Mouse (Mus musculus) liver, embryonic 15.5 days (tissue): ENCODE measurements around the gene Gm42906. TPM values are rescaled to one million over a fixed set of nuclear protein-coding genes. Genes with fewer than 3 reads are reported as not detected.

Experiments
- ATAC-seq: fragments of 200-750 bp; cut with Nextera tagmentation; 2 replicates; pipeline ENCODE4 v1.8.0; 2017; ENCODE audit warnings: moderate number of reproducible peaks, mild to moderate bottlenecking, moderate library complexity; ENCODE audit not compliant: insufficient read depth
- H3K27ac ChIP-seq: fragments of 300-500 bp; sonication (generic); replicated peaks from 2 replicates; pipeline ENCODE4 v1.5.1; 2015; ENCODE audit warnings: mild to moderate bottlenecking, inconsistent platforms
- H3K27me3 ChIP-seq: fragments of 300-500 bp; sonication (generic); 2 replicates; pipeline ENCODE4 v1.6.1; 2015; ENCODE audit warnings: mild to moderate bottlenecking, inconsistent platforms
- H3K36me3 ChIP-seq: fragments of 300-500 bp; sonication (generic); replicated peaks from 2 replicates; pipeline ENCODE4 v1.6.1; 2015; ENCODE audit warnings: moderate library complexity, mild to moderate bottlenecking, inconsistent platforms
- H3K4me1 ChIP-seq: fragments of 300-500 bp; sonication (generic); replicated peaks from 2 replicates; pipeline ENCODE4 v1.6.1; 2015; ENCODE audit warnings: inconsistent platforms
- H3K4me2 ChIP-seq: fragments of 300-500 bp; sonication (generic); 2 replicates; pipeline ENCODE4 v1.6.1; 2015; ENCODE audit warnings: moderate library complexity, mild to moderate bottlenecking, inconsistent platforms
- H3K4me3 ChIP-seq: fragments of 300-500 bp; sonication (generic); replicated peaks from 2 replicates; pipeline ENCODE4 v1.5.1; 2015; ENCODE audit warnings: mild to moderate bottlenecking, inconsistent platforms
- H3K9ac ChIP-seq: fragments of 300-500 bp; sonication (generic); 2 replicates; pipeline ENCODE4 v1.6.1; 2015; ENCODE audit warnings: moderate library complexity, mild to moderate bottlenecking, inconsistent platforms
- H3K9me3 ChIP-seq: fragments of 300-500 bp; sonication (generic); replicated peaks from 2 replicates; pipeline ENCODE4 v1.6.1; 2016; ENCODE audit warnings: inconsistent platforms
- WGBS: fragments of 180-500 bp; shearing (Covaris S2); methylation state at CpG from one replicate; pipeline ENCODE4 v1.1.7; 2015; ENCODE audit warnings: mixed read lengths; ENCODE audit not compliant: insufficient replicate concordance; 5-methylcytosine and 5-hydroxymethylcytosine counted together
- polyA plus RNA-seq: library from polyadenylated mRNA; unstranded; fragments of >200 nt; fragmentation: Nextera tagmentation; extraction: Ambion mirVana; gene quantifications from 2 replicates; pipeline ENCODE4 v1.2.1, GENCODE M21; 2015

The Gm42906 gene
- polyA plus RNA-seq, 1 experiment from 2014 or later = not detected

GRCm38 (mm10) chr5:151410006-151410405 lies 18.0 kb downstream of the Gm42906 start:
- no peak overlapping the region for H3K4me2 ChIP-seq
- no peaks in the 10 kb centered on the region for H3K9me3 ChIP-seq
- H3K36me3 ChIP-seq = no peaks in the 10 kb centered on the region
- H3K4me3 ChIP-seq = no peak overlapping the region
- ATAC-seq = no peak
- no peak overlapping the region for H3K9ac ChIP-seq
- H3K27ac ChIP-seq = no peak overlapping the region
- 59% methylated on average over 3 of the region's 3 CpGs for WGBS
- no peaks in the 10 kb centered on the region for H3K27me3 ChIP-seq
- H3K4me1 ChIP-seq = peaks cover 28% of the 10 kb centered on the region

DNA sequence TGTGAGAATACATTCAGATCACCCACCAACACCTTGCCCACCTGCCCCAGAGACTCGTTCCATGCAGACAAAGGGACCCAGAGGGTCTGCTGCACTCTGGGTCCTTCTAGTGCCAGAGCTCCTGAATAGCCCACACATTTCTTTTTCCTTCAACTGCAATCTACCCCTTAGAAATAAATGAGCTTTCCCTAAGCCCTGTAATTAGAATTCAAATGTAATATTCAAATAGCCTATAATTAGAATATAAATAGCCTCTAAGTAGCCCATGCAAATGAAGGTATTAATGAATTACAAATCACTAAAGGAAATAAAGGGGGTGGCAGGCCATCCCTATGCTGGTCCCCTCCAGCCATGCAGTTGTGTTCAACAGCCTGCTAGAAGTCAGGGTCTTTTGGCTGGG lies 18.7 kb downstream of the Gm42906 start:
- Histone ChIP-seq H3K4me3 (no peak overlapping the region), H3K4me1 (peaks cover 28% of the 10 kb centered on the region), H3K9ac (no peak overlapping the region), H3K4me2 (no peak overlapping the region), H3K9me3 (no peaks in the 10 kb centered on the region), H3K27me3 (no peaks in the 10 kb centered on the region), H3K36me3 (no peaks in the 10 kb centered on the region), H3K27ac (peak overlapping the region; percentile 70)
- no peak for ATAC-seq
- WGBS = 44% methylated on average over 1 of the region's 1 CpGs

GRCm38 (mm10) chr5:151408124-151408900 lies 19.7 kb downstream of the Gm42906 start:
- Histone ChIP-seq H3K9ac (no peak overlapping the region), H3K27me3 (no peaks in the 10 kb centered on the region), H3K4me2 (no peak overlapping the region), H3K4me1 (peaks cover 23% of the 10 kb centered on the region), H3K36me3 (no peaks in the 10 kb centered on the region), H3K9me3 (no peaks in the 10 kb centered on the region), H3K4me3 (no peak overlapping the region), H3K27ac (peak overlapping the region; percentile 42; the same call in 1 of the 2 replicates)
- ATAC-seq = no peak
- 53% methylated on average over 7 of the region's 7 CpGs for WGBS

DNA sequence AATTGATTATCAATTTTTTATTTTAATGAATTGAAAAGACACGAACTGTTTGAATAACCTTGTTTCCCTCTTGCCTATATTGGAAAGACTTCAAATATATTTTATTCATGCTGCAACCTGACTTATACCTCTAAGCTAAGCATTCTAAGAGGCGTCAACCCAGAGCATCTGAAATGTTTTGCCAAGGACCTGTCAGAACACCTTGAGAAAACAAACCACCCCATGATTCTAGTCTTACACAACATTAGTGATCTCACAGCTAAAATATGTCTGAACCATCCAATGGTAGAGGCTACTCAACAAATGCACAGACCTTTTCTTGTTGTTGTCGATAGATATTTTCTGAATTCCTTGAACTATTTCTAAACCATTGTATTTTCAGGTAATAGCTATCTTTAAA lies 20.5 kb downstream of the Gm42906 start:
- no peak for ATAC-seq
- Histone ChIP-seq H3K9me3 (no peaks in the 10 kb centered on the region), H3K9ac (no peak overlapping the region), H3K36me3 (no peaks in the 10 kb centered on the region), H3K4me3 (no peak overlapping the region), H3K27me3 (no peaks in the 10 kb centered on the region), H3K27ac (no peak overlapping the region), H3K4me2 (no peak overlapping the region), H3K4me1 (peaks cover 15% of the 10 kb centered on the region)
- 64% methylated on average over 3 of the region's 3 CpGs for WGBS

DNA sequence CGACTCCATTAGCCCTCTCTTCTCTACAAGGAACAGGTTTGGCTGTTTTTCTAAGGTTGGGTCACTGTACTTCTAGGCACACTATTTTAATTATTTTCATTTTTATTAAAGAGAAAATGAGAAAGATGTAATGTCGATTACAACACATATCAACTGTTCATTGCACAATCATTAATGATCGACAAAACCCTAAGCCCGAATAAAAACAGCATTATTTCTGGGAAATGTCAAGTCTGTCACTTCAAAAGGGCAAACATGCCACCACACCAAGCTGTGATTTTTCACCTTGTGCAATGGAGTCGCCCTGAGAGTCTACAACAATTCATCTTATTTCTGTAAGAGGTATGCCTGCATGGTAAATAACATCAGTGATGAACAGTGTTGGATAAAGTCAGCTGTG lies 21.7 kb downstream of the Gm42906 start:
- ATAC-seq = no peak
- H3K4me2 ChIP-seq = no peak overlapping the region
- H3K4me1 ChIP-seq = peaks cover 5% of the 10 kb centered on the region; the same call in 1 of the 2 replicates
- no peak overlapping the region for H3K27ac ChIP-seq
- no peaks in the 10 kb centered on the region for H3K36me3 ChIP-seq
- H3K27me3 ChIP-seq = no peaks in the 10 kb centered on the region
- H3K4me3 ChIP-seq = no peak overlapping the region
- WGBS = 63% methylated on average over 5 of the region's 5 CpGs
- H3K9me3 ChIP-seq = no peaks in the 10 kb centered on the region
- H3K9ac ChIP-seq = no peak overlapping the region

DNA sequence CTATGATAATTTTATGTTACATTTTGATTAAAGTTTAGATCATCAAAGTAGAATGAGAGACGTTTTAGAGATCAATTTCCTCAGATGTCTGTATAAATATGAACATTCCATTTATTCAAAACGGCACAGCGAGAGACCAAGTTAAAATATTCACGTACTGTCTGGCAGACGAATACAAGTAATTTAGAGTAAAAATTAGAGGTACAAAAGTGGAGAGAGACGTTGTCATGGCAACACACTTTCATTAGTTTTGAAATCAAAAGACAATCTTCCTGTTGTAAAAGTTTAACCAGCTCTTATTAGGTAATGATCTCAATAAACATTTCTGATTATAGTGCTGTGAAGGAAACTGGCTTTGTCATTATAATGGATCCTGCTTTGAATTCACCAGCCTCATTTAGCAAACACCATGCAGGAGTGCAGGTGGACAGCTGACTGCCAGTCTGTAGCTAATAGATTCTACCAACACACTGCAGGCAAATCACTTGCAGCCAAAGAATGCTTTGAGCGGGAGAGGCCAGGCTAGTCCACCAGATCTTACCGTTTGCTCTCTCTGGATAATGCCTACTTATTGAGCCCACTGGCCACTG lies 22.6 kb downstream of the Gm42906 start:
- Histone ChIP-seq H3K4me3 (no peak overlapping the region), H3K36me3 (no peaks in the 10 kb centered on the region), H3K27ac (no peak overlapping the region), H3K4me2 (no peak overlapping the region), H3K4me1 (peaks cover 2% of the 10 kb centered on the region; the same call in 1 of the 2 replicates), H3K27me3 (no peaks in the 10 kb centered on the region), H3K9ac (no peak overlapping the region), H3K9me3 (no peaks in the 10 kb centered on the region)
- ATAC-seq = no peak
- 57% methylated on average over 8 of the region's 8 CpGs for WGBS

DNA sequence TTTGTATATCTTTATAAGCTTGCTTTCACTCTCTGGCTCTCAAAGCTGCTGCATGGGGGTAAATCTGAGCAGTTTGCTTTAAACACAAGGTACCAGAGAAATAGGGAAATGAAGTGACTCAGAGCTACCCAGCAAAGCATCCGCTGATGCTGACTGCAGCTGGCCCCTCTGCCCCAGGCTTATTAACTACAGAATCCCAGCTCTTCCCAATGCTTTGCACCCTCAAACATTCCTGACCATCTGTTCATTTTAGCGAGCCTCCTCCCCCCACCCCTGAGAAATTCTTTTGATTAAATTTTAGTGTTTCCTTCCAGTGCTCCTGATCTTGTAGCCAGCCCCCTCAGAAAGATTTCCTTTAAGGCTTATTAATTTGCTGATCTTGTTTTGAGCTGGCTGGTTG lies 24.4 kb downstream of the Gm42906 start:
- Histone ChIP-seq H3K36me3 (no peaks in the 10 kb centered on the region), H3K4me1 (no peaks in the 10 kb centered on the region), H3K9ac (no peak overlapping the region), H3K4me2 (no peak overlapping the region), H3K9me3 (no peaks in the 10 kb centered on the region), H3K27me3 (no peaks in the 10 kb centered on the region), H3K27ac (no peak overlapping the region), H3K4me3 (no peak overlapping the region)
- no peak for ATAC-seq
- 55% methylated on average over 2 of the region's 2 CpGs for WGBS

- ATAC-seq = no peak
- WGBS = 58% methylated on average over 2 of the region's 2 CpGs
- Histone ChIP-seq H3K9me3 (no peaks in the 10 kb centered on the region), H3K4me2 (no peak overlapping the region), H3K4me3 (no peak overlapping the region), H3K4me1 (no peaks in the 10 kb centered on the region), H3K9ac (no peak overlapping the region), H3K36me3 (no peaks in the 10 kb centered on the region), H3K27me3 (no peaks in the 10 kb centered on the region), H3K27ac (no peak overlapping the region)
Measured at GRCm38 (mm10) chr5:151400557-151400944, 27.4 kb downstream of the Gm42906 start.

- H3K36me3 ChIP-seq = no peaks in the 10 kb centered on the region
- H3K4me1 ChIP-seq = no peaks in the 10 kb centered on the region
- WGBS = 57% methylated on average over 7 of the region's 7 CpGs
- no peak for ATAC-seq
- H3K9ac ChIP-seq = no peak overlapping the region
- no peaks in the 10 kb centered on the region for H3K27me3 ChIP-seq
- no peak overlapping the region for H3K27ac ChIP-seq
- no peak overlapping the region for H3K4me3 ChIP-seq
- no peaks in the 10 kb centered on the region for H3K9me3 ChIP-seq
- H3K4me2 ChIP-seq = no peak overlapping the region
Measured at GRCm38 (mm10) chr5:151399918-151400556, 27.9 kb downstream of the Gm42906 start.

DNA sequence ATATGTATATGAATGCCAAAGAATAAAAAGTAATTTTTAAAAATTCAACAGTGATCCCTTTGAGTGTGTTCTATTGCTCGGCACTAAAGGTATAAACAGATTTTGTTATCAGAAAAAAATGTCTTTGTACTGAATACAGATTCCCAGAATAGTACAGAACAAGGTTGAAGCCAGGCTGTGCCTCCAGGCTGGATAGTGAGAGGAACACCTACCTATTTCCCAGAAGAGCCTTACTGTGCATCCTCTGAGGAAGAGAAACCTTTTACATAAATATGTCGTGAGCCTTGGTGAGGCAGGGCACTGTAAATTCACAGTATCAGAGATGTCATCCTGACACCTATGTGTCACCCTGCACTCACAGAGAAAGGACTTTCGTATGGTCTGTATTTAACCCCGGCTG lies 31.8 kb downstream of the Gm42906 start:
- Histone ChIP-seq H3K4me2 (no peak overlapping the region), H3K27ac (no peak overlapping the region), H3K9me3 (no peaks in the 10 kb centered on the region), H3K4me3 (no peak overlapping the region), H3K36me3 (no peaks in the 10 kb centered on the region), H3K27me3 (no peaks in the 10 kb centered on the region), H3K9ac (no peak overlapping the region), H3K4me1 (no peaks in the 10 kb centered on the region)
- WGBS = 54% methylated on average over 4 of the region's 4 CpGs
- ATAC-seq = no peak

GRCm38 (mm10) chr5:151394690-151395089 lies 33.3 kb downstream of the Gm42906 start:
- ATAC-seq = no peak
- no peak overlapping the region for H3K9ac ChIP-seq
- H3K4me1 ChIP-seq = no peaks in the 10 kb centered on the region
- H3K4me3 ChIP-seq = no peak overlapping the region
- no peaks in the 10 kb centered on the region for H3K36me3 ChIP-seq
- H3K27me3 ChIP-seq = no peaks in the 10 kb centered on the region
- H3K27ac ChIP-seq = no peak overlapping the region
- no peak overlapping the region for H3K4me2 ChIP-seq
- 37% methylated on average over 5 of the region's 5 CpGs for WGBS
- no peaks in the 10 kb centered on the region for H3K9me3 ChIP-seq
